In the genomic region with DNA sequence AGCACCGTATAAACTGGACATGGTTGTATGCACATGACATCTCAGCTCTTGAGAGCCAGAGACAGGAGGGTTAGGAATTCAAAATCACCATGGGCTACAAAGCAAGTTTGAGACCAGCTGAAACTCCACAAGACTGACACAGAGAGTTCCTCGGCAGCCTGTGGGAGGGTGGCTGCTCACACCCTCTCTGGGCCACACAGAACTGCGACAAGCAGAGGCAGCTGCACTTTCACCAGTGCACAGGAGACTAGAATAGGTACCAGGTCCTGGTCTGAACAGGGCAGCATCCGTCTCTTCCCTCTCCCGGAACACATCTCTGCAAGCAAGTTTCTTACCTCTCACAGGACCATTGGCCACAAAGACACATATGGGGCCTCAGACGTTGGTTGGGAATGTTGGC, we compare ENCODE assay signal across 24 mouse cellular contexts. TPM values are rescaled to one million over a fixed set of nuclear protein-coding genes. Genes with fewer than 3 reads are reported as not detected.
DNase-seq lines count a peak whose midpoint lies in the region; ATAC-seq and TF ChIP-seq lines count a peak whose summit lies in the region.
"Had no signal": no experiment of that assay in that cellular context is flagged by ENCODE, and none has a peak within 500 bp of the region (broad histone marks: within the 10 kb centered on the region; RNA-seq: fewer than 3 reads in every experiment).

No protein-coding gene starts in this region.

- TF ChIP-seq POLR2A in cerebellum, adult 2 months (IDR thresholded peaks at IDR 0.05; ENCODE audit: borderline replicate concordance, insufficient read depth, low read length) = no peak

- no peaks in the 10 kb centered on the region for H3K9me3 ChIP-seq in midbrain, embryonic 12.5 days
- H3K9me3 ChIP-seq in midbrain, postnatal 0 days (ENCODE audit: low read length) = no peaks in the 10 kb centered on the region
- no peaks in the 10 kb centered on the region for H3K9me3 ChIP-seq in forebrain, postnatal 0 days (ENCODE audit: low read length)
- H3K9me3 ChIP-seq in neural tube, embryonic 15.5 days (replicated peaks) = no peaks in the 10 kb centered on the region
- H3K9me3 ChIP-seq: embryonic facial prominence, embryonic 15.5 days; heart, embryonic 12.5 days had no signal

- H3K27ac ChIP-seq in cerebellum, adult 2 months (ENCODE audit: insufficient read depth, low read length) = peak overlapping the region; percentile 64; the same call in 1 of the 2 replicates
- 0 out of 2 replicates have a peak overlapping the region, but pooled peaks have one; percentile 10 for H3K27ac ChIP-seq in midbrain, embryonic 12.5 days (replicated peaks)
- H3K27ac ChIP-seq in midbrain, postnatal 0 days (ENCODE audit: low read depth, low read length) = no peak overlapping the region
- peak overlapping the region; percentile 54; the same call in 1 of the 2 replicates for H3K27ac ChIP-seq in forebrain, postnatal 0 days (ENCODE audit: low read depth, low read length)
- no peak overlapping the region for H3K27ac ChIP-seq in neural tube, embryonic 15.5 days (replicated peaks)
- H3K27ac ChIP-seq: embryonic facial prominence, embryonic 15.5 days; gastrocnemius, adult 2 months; hindbrain, embryonic 14.5 days had no signal

- 65% methylated on average over 6 of the region's 6 CpGs for WGBS in cerebellum, adult 2 months
- WGBS in midbrain, embryonic 12.5 days = 68% methylated on average over 6 of the region's 6 CpGs
- 72% methylated on average over 6 of the region's 6 CpGs for WGBS in midbrain, postnatal 0 days
- WGBS in forebrain, postnatal 0 days = 63% methylated on average over 6 of the region's 6 CpGs
- 50% methylated on average over 6 of the region's 6 CpGs for WGBS in neural tube, embryonic 15.5 days

- H3K36me3 ChIP-seq in midbrain, embryonic 12.5 days = no peaks in the 10 kb centered on the region
- no peaks in the 10 kb centered on the region for H3K36me3 ChIP-seq in midbrain, postnatal 0 days (ENCODE audit: insufficient read depth, low read length)
- peaks cover 7% of the 10 kb centered on the region for H3K36me3 ChIP-seq in forebrain, postnatal 0 days (ENCODE audit: insufficient read depth)
- no peaks in the 10 kb centered on the region for H3K36me3 ChIP-seq in neural tube, embryonic 15.5 days
- H3K36me3 ChIP-seq: embryonic facial prominence, embryonic 15.5 days; heart, embryonic 12.5 days had no signal

- no peak for TF ChIP-seq CTCF in cerebellum, adult 2 months (IDR thresholded peaks at IDR 0.05; ENCODE audit: borderline replicate concordance, insufficient read depth, low read depth, low read length)
- no peak for TF ChIP-seq CTCF in midbrain, postnatal 0 days (IDR thresholded peaks at IDR 0.05)
- TF ChIP-seq CTCF in forebrain, postnatal 0 days (IDR thresholded peaks at IDR 0.05; ENCODE audit: low read depth) = no peak

- no peak for DNase-seq in cerebellum, adult 2 months
- no peak for DNase-seq in midbrain, postnatal 0 days (ENCODE audit: low spot score)
- no peak for DNase-seq in forebrain, postnatal 0 days
- no peak for DNase-seq in layer of hippocampus, adult 8-10 months (ENCODE audit: low spot score in 2 of 2)
- no peak for DNase-seq in right cerebral cortex, postnatal 36 days (ENCODE audit: low spot score in 2 of 2)
- DNase-seq: adrenal gland, postnatal 10 days; cerebellum, postnatal 25 days; gastrocnemius, adult 2 months; heart, adult 11 months; heart, postnatal 14 days; layer of hippocampus, postnatal 36 days; liver; liver, postnatal 0 days; lung, postnatal 36 days; right cerebral cortex, postnatal 4 days; thymus, adult 2 months had no signal

- H3K27me3 ChIP-seq in cerebellum, adult 2 months (ENCODE audit: control insufficient read depth, insufficient read depth, low read length) = no peaks in the 10 kb centered on the region
- H3K27me3 ChIP-seq in midbrain, embryonic 12.5 days = peaks cover 56% of the 10 kb centered on the region
- H3K27me3 ChIP-seq in midbrain, postnatal 0 days (ENCODE audit: insufficient read depth, low read length) = no peaks in the 10 kb centered on the region
- H3K27me3 ChIP-seq in forebrain, postnatal 0 days (ENCODE audit: insufficient read depth, low read length) = no peaks in the 10 kb centered on the region
- 0 out of 2 replicates have a peak, but pooled peaks cover 3% of the 10 kb centered on the region for H3K27me3 ChIP-seq in neural tube, embryonic 15.5 days (replicated peaks)
- H3K27me3 ChIP-seq: embryonic facial prominence, embryonic 15.5 days; heart, embryonic 12.5 days; Patski had no signal

- H3K4me2 ChIP-seq in midbrain, embryonic 12.5 days (replicated peaks) = no peak overlapping the region
- H3K4me2 ChIP-seq in midbrain, postnatal 0 days (ENCODE audit: low read depth, low read length, poor library complexity, severe bottlenecking) = no peak overlapping the region
- H3K4me2 ChIP-seq in forebrain, postnatal 0 days (ENCODE audit: low read depth) = peak overlapping the region; percentile 64
- peak overlapping the region; percentile 56 for H3K4me2 ChIP-seq in neural tube, embryonic 15.5 days
- H3K4me2 ChIP-seq: embryonic facial prominence, embryonic 15.5 days; heart, embryonic 12.5 days had no signal

- H3K4me1 ChIP-seq in cerebellum, adult 2 months (ENCODE audit: control insufficient read depth, insufficient read depth, low read length) = no peaks in the 10 kb centered on the region
- H3K4me1 ChIP-seq in midbrain, embryonic 12.5 days = peaks cover 52% of the 10 kb centered on the region
- peaks cover 13% of the 10 kb centered on the region; the same call in 1 of the 2 replicates for H3K4me1 ChIP-seq in midbrain, postnatal 0 days (ENCODE audit: insufficient read depth, low read length)
- peaks cover 21% of the 10 kb centered on the region for H3K4me1 ChIP-seq in forebrain, postnatal 0 days (ENCODE audit: insufficient read depth)
- H3K4me1 ChIP-seq in neural tube, embryonic 15.5 days = peaks cover 45% of the 10 kb centered on the region

- no peak for ATAC-seq in cerebellum, adult (ENCODE audit: insufficient number of reproducible peaks, low FRiP score, low TSS enrichment)
- ATAC-seq in midbrain, embryonic 12.5 days (ENCODE audit: low FRiP score, low read depth) = no peak
- ATAC-seq in midbrain, postnatal 0 days (ENCODE audit: low FRiP score) = no peak
- no peak for ATAC-seq in forebrain, postnatal 0 days
- ATAC-seq in neural tube, embryonic 15.5 days (ENCODE audit: low FRiP score) = no peak
- ATAC-seq: CD4-positive, CD25-positive, alpha-beta regulatory T cell, adult 4 months; liver, postnatal 0 days; Patski had no signal

- no peak overlapping the region for H3K4me3 ChIP-seq in cerebellum, adult 2 months (replicated peaks; ENCODE audit: insufficient read depth, low read depth, low read length)
- H3K4me3 ChIP-seq in midbrain, embryonic 12.5 days = no peak overlapping the region
- no peak overlapping the region for H3K4me3 ChIP-seq in midbrain, postnatal 0 days (ENCODE audit: low read depth, low read length)
- no peak overlapping the region for H3K4me3 ChIP-seq in forebrain, postnatal 0 days (ENCODE audit: low read depth, low read length)
- H3K4me3 ChIP-seq in neural tube, embryonic 15.5 days (replicated peaks) = no peak overlapping the region
- H3K4me3 ChIP-seq: embryonic facial prominence, embryonic 15.5 days; gastrocnemius, adult 2 months; heart, embryonic 12.5 days had no signal

- H3K9ac ChIP-seq in midbrain, embryonic 12.5 days (replicated peaks) = no peak overlapping the region
- no peak overlapping the region for H3K9ac ChIP-seq in midbrain, postnatal 0 days (replicated peaks; ENCODE audit: low read length, poor library complexity, severe bottlenecking)
- H3K9ac ChIP-seq in forebrain, postnatal 0 days = no peak overlapping the region
- no peak overlapping the region for H3K9ac ChIP-seq in neural tube, embryonic 15.5 days (replicated peaks)
- H3K9ac ChIP-seq: embryonic facial prominence, embryonic 15.5 days; heart, embryonic 12.5 days; hindbrain, embryonic 14.5 days; liver, postnatal 0 days had no signal

RNA-seq across cellular contexts. Expression of gene Fgd3, which starts 2.6 kb away (rescaled TPM):
- 13.7 and 13.8 TPM in 2 replicates for polyA plus RNA-seq in cerebellum, adult 2 months (2012; rRNA removed)
- 1.0 and 1.1 TPM in 2 replicates for polyA plus RNA-seq in midbrain, embryonic 12.5 days (2016; fragmentation: Nextera tagmentation; extraction: Ambion mirVana)
- 9.3 and 12.0 TPM in 2 replicates for total RNA-seq in midbrain, postnatal 0 days (2014; rRNA removed)
- polyA plus RNA-seq in midbrain, postnatal 0 days (2015; fragmentation: Nextera tagmentation; extraction: Ambion mirVana) = 2.1 and 2.4 TPM in 2 replicates
- total RNA-seq in forebrain, postnatal 0 days (2014; rRNA removed) = 14.0 and 17.2 TPM in 2 replicates
- polyA plus RNA-seq in forebrain, postnatal 0 days (2015; fragmentation: Nextera tagmentation; extraction: Ambion mirVana) = 2.0 and 2.8 TPM in 2 replicates
- polyA plus RNA-seq in neural tube, embryonic 15.5 days (2015; fragmentation: Nextera tagmentation; extraction: Ambion mirVana) = 2.1 and 2.2 TPM in 2 replicates
- 10 to 100 TPM in 1 of 4 experiments, 1 to 10 TPM in 3; 6.2 to 10.8 (median 8.6) TPM for total RNA-seq in layer of hippocampus, adult 8-10 months (2022)

RNA-seq across cellular contexts. Expression of gene Bicd2, which starts 23.9 kb away (rescaled TPM):
- 50.6 and 50.7 TPM in 2 replicates for polyA plus RNA-seq in cerebellum, adult 2 months (2012; rRNA removed)
- 36.7 and 38.8 TPM in 2 replicates for polyA plus RNA-seq in midbrain, embryonic 12.5 days (2016; fragmentation: Nextera tagmentation; extraction: Ambion mirVana)
- 49.3 and 50.4 TPM in 2 replicates for total RNA-seq in midbrain, postnatal 0 days (2014; rRNA removed)
- 24.0 and 24.1 TPM in 2 replicates for polyA plus RNA-seq in midbrain, postnatal 0 days (2015; fragmentation: Nextera tagmentation; extraction: Ambion mirVana)
- 40.9 and 50.9 TPM in 2 replicates for total RNA-seq in forebrain, postnatal 0 days (2014; rRNA removed)
- polyA plus RNA-seq in forebrain, postnatal 0 days (2015; fragmentation: Nextera tagmentation; extraction: Ambion mirVana) = 20.8 and 23.7 TPM in 2 replicates
- polyA plus RNA-seq in neural tube, embryonic 15.5 days (2015; fragmentation: Nextera tagmentation; extraction: Ambion mirVana) = 28.3 and 30.3 TPM in 2 replicates
- 10 to 100 TPM; 46.0 to 58.0 (median 50.2) TPM for total RNA-seq in layer of hippocampus, adult 8-10 months (2022)

Comparison
In these comparisons a context has a peak if more than half of its experiments do, and no peak if none do; other contexts are left out.
1. H3K27ac ChIP-seq: peak in cerebellum, adult 2 months (single experiment), midbrain, embryonic 12.5 days (single experiment) and forebrain, postnatal 0 days (single experiment); none in midbrain, postnatal 0 days (single experiment) and neural tube, embryonic 15.5 days (single experiment).
2. H3K4me2 ChIP-seq: peak in forebrain, postnatal 0 days (single experiment) and neural tube, embryonic 15.5 days (single experiment); none in midbrain, embryonic 12.5 days (single experiment) and midbrain, postnatal 0 days (single experiment).